Mouse (Mus musculus) liver, postnatal 0 days (tissue): ENCODE measurements around the gene Ttll8.

ENCODE experiments used
- CTCF ChIP-seq: sonication (generic); IDR thresholded peaks from 2 replicates; pipeline ENCODE4 v1.5.1; 2016; ENCODE audit warnings: antibody characterized with exemption, low read depth
- EP300 ChIP-seq: IDR thresholded peaks from 2 replicates; pipeline ENCODE4 v1.6.1; 2016; ENCODE audit warnings: antibody characterized with exemption, low read depth, mild to moderate bottlenecking

GRCm38 (mm10) chr15:88937291-88937650 lies 16.9 kb downstream of the Ttll8 start:
- no peak for TF ChIP-seq EP300
- TF ChIP-seq CTCF: no peak
